Mouse (Mus musculus): ENCODE data around the gene Zkscan6. TPM values are rescaled to one million over a fixed set of nuclear protein-coding genes. Genes with fewer than 3 reads are reported as not detected.

Gene Zkscan6
- polyA plus RNA-seq, 1 experiment = 6.4 TPM

- H3K27me3 ChIP-seq (ENCODE audit: control insufficient read depth, insufficient read depth, insufficient read length) = no peaks in the 10 kb centered on the region
- TF ChIP-seq CEBPB (IDR thresholded peaks at IDR 0.05; ENCODE audit: insufficient read depth, poor library complexity, severe bottlenecking) = no peak
- no peak for TF ChIP-seq TCF12 (IDR thresholded peaks at IDR 0.05; ENCODE audit: insufficient read depth, poor library complexity, severe bottlenecking)
- TF ChIP-seq USF1 (IDR thresholded peaks at IDR 0.05; ENCODE audit: low read depth) = no peak
- TF ChIP-seq POLR2AphosphoS2 (IDR thresholded peaks at IDR 0.05; ENCODE audit: insufficient read length, low read depth) = no peak
- TF ChIP-seq MYOG (IDR thresholded peaks at IDR 0.05; ENCODE audit: control insufficient read depth in 1 of 3, insufficient read depth in 1 of 3, insufficient read length in 2 of 3, low read depth in 2 of 3) = no peak
- TF ChIP-seq MYOD1 (IDR thresholded peaks at IDR 0.05; ENCODE audit: control insufficient read depth in 1 of 3, insufficient read length in 2 of 3, low read depth in 2 of 3) = no peak
- TF ChIP-seq SRF (IDR thresholded peaks at IDR 0.05; ENCODE audit: control insufficient read depth, insufficient read length, low read depth) = no peak
- no peak for TF ChIP-seq MAX (IDR thresholded peaks at IDR 0.05; ENCODE audit: low read depth)
- no peak for TF ChIP-seq TCF3 (IDR thresholded peaks at IDR 0.05; ENCODE audit: insufficient read length, low read depth)
- no peak for TF ChIP-seq POLR2A (IDR thresholded peaks at IDR 0.05; ENCODE audit: insufficient read length, low read depth)
- no peak overlapping the region for H3K4me3 ChIP-seq
- H3K79me2 ChIP-seq (ENCODE audit: control insufficient read depth, insufficient read depth) = no peaks in the 10 kb centered on the region
- H3ac ChIP-seq (ENCODE audit: control insufficient read depth, insufficient read length) = no peak overlapping the region
- no peak overlapping the region for H3K4me2 ChIP-seq (ENCODE audit: low read depth)
- H3K36me3 ChIP-seq (ENCODE audit: control insufficient read depth, insufficient read depth) = no peaks in the 10 kb centered on the region
These were observed 11.1 kb upstream of the Zkscan6 start for GRCm38 (mm10) chr11:65795896-65796295.

- H3K4me3 ChIP-seq = no peak overlapping the region
- H3K79me2 ChIP-seq (ENCODE audit: control insufficient read depth, insufficient read depth) = no peaks in the 10 kb centered on the region
- TF ChIP-seq USF1 (IDR thresholded peaks at IDR 0.05; ENCODE audit: low read depth) (no peak), E2F4 (IDR thresholded peaks at IDR 0.05; ENCODE audit: insufficient read depth) (no peak), MYOG (IDR thresholded peaks at IDR 0.05; ENCODE audit: control insufficient read depth in 1 of 3, insufficient read depth in 1 of 3, insufficient read length in 2 of 3, low read depth in 2 of 3) (no peak), REST (IDR thresholded peaks at IDR 0.05; ENCODE audit: insufficient read depth, insufficient read length) (no peak), POLR2A (IDR thresholded peaks at IDR 0.05; ENCODE audit: insufficient read length, low read depth) (no peak), CEBPB (IDR thresholded peaks at IDR 0.05; ENCODE audit: insufficient read depth, poor library complexity, severe bottlenecking) (no peak), TCF3 (IDR thresholded peaks at IDR 0.05; ENCODE audit: insufficient read length, low read depth) (no peak), POLR2AphosphoS2 (IDR thresholded peaks at IDR 0.05; ENCODE audit: insufficient read length, low read depth) (no peak), MAX (IDR thresholded peaks at IDR 0.05; ENCODE audit: low read depth) (no peak), MYOD1 (IDR thresholded peaks at IDR 0.05; ENCODE audit: control insufficient read depth in 1 of 3, insufficient read length in 2 of 3, low read depth in 2 of 3) (no peak), TCF12 (IDR thresholded peaks at IDR 0.05; ENCODE audit: insufficient read depth, poor library complexity, severe bottlenecking) (no peak), SRF (IDR thresholded peaks at IDR 0.05; ENCODE audit: control insufficient read depth, insufficient read length, low read depth) (no peak)
- H3K4me2 ChIP-seq (ENCODE audit: low read depth) = no peak overlapping the region
- no peaks in the 10 kb centered on the region for H3K36me3 ChIP-seq (ENCODE audit: control insufficient read depth, insufficient read depth)
- no peaks in the 10 kb centered on the region for H3K27me3 ChIP-seq (ENCODE audit: control insufficient read depth, insufficient read depth, insufficient read length)
- no peak overlapping the region for H3ac ChIP-seq (ENCODE audit: control insufficient read depth, insufficient read length)
These were observed 5.1 kb upstream of the Zkscan6 start for GRCm38 (mm10) chr11:65801899-65802298.

- H3K36me3 ChIP-seq (ENCODE audit: control insufficient read depth, insufficient read depth) = no peaks in the 10 kb centered on the region
These were observed 562 bp upstream of the Zkscan6 start for GRCm38 (mm10) chr11:65806321-65806904.

GRCm38 (mm10) chr11:65807601-65808000, 626 bp downstream of the Zkscan6 start:
- no peaks in the 10 kb centered on the region for H3K27me3 ChIP-seq (ENCODE audit: control insufficient read depth, insufficient read depth, insufficient read length)
- peak overlapping the region; percentile 10 for H3ac ChIP-seq (ENCODE audit: control insufficient read depth, insufficient read length)
- peak overlapping the region; percentile 82 for H3K4me3 ChIP-seq
- peak overlapping the region; percentile 85 for H3K4me2 ChIP-seq (ENCODE audit: low read depth)
- TF ChIP-seq MYOD1 (IDR thresholded peaks at IDR 0.05; ENCODE audit: control insufficient read depth in 1 of 3, insufficient read length in 2 of 3, low read depth in 2 of 3) = no peak
- TF ChIP-seq TCF12 (IDR thresholded peaks at IDR 0.05; ENCODE audit: insufficient read depth, poor library complexity, severe bottlenecking) = no peak
- TF ChIP-seq REST (IDR thresholded peaks at IDR 0.05; ENCODE audit: insufficient read depth, insufficient read length) = no peak
- TF ChIP-seq POLR2A (IDR thresholded peaks at IDR 0.05; ENCODE audit: insufficient read length, low read depth) = no peak
- TF ChIP-seq POLR2AphosphoS2 (IDR thresholded peaks at IDR 0.05; ENCODE audit: insufficient read length, low read depth) = no peak
- no peak for TF ChIP-seq SRF (IDR thresholded peaks at IDR 0.05; ENCODE audit: control insufficient read depth, insufficient read length, low read depth)
- TF ChIP-seq TCF3 (IDR thresholded peaks at IDR 0.05; ENCODE audit: insufficient read length, low read depth) = no peak
- no peaks in the 10 kb centered on the region for H3K36me3 ChIP-seq (ENCODE audit: control insufficient read depth, insufficient read depth)
- peaks cover 39% of the 10 kb centered on the region for H3K79me2 ChIP-seq (ENCODE audit: control insufficient read depth, insufficient read depth)

More at GRCm38 (mm10) chr11:65806321-65806904, 562 bp upstream of the Zkscan6 start:
- TF ChIP-seq TCF3 (IDR thresholded peaks at IDR 0.05; ENCODE audit: insufficient read length, low read depth) (no peak), SRF (IDR thresholded peaks at IDR 0.05; ENCODE audit: control insufficient read depth, insufficient read length, low read depth) (no peak), MYOD1 (IDR thresholded peaks at IDR 0.05; ENCODE audit: control insufficient read depth in 1 of 3, insufficient read length in 2 of 3, low read depth in 2 of 3) (no peak), E2F4 (IDR thresholded peaks at IDR 0.05; ENCODE audit: insufficient read depth) (no peak), USF1 (IDR thresholded peaks at IDR 0.05; ENCODE audit: low read depth) (no peak), CEBPB (IDR thresholded peaks at IDR 0.05; ENCODE audit: insufficient read depth, poor library complexity, severe bottlenecking) (no peak), POLR2AphosphoS2 (IDR thresholded peaks at IDR 0.05; ENCODE audit: insufficient read length, low read depth) (no peak), MAX (IDR thresholded peaks at IDR 0.05; ENCODE audit: low read depth) (no peak), MYOG (IDR thresholded peaks at IDR 0.05; ENCODE audit: control insufficient read depth in 1 of 3, insufficient read depth in 1 of 3, insufficient read length in 2 of 3, low read depth in 2 of 3) (no peak), REST (IDR thresholded peaks at IDR 0.05; ENCODE audit: insufficient read depth, insufficient read length) (no peak), TCF12 (IDR thresholded peaks at IDR 0.05; ENCODE audit: insufficient read depth, poor library complexity, severe bottlenecking) (no peak)
- H3K79me2 ChIP-seq (ENCODE audit: control insufficient read depth, insufficient read depth) = peaks cover 35% of the 10 kb centered on the region
- H3K4me2 ChIP-seq (ENCODE audit: low read depth) = peak overlapping the region; percentile 95
- H3ac ChIP-seq (ENCODE audit: control insufficient read depth, insufficient read length) = peak overlapping the region; percentile 10
- peak overlapping the region; percentile 82 for H3K4me3 ChIP-seq
- no peaks in the 10 kb centered on the region for H3K27me3 ChIP-seq (ENCODE audit: control insufficient read depth, insufficient read depth, insufficient read length)
